Mouse (Mus musculus) urinary bladder, postnatal 25 days (tissue): ENCODE measurements around the gene Gramd1b.

Experiments
- DNase-seq: peaks from one replicate; pipeline ENCODE4 v3.0.0; 2022; ENCODE audit warnings: low spot score

Gene Gramd1b

GRCm38 (mm10) chr9:40531027-40531621 is at the start of gene Gramd1b:
Gene Gramd1b, minus strand, starts transcription at chr9:40531383.
- no peak for DNase-seq

GRCm38 (mm10) chr9:40578726-40579625 is 47.8 kb upstream of the Gramd1b start:
- DNase-seq: no peak

- no peak for DNase-seq
Observed at GRCm38 (mm10) chr9:40577132-40577531, 45.9 kb upstream of the Gramd1b start.

- DNase-seq: no peak
Observed at GRCm38 (mm10) chr9:40575053-40575985, 44.1 kb upstream of the Gramd1b start.

- no peak for DNase-seq
Observed at GRCm38 (mm10) chr9:40571280-40571679, 40.1 kb upstream of the Gramd1b start.

- no peak for DNase-seq
Observed at GRCm38 (mm10) chr9:40568070-40568469, 36.9 kb upstream of the Gramd1b start.

GRCm38 (mm10) chr9:40563750-40564149 is 32.6 kb upstream of the Gramd1b start:
- DNase-seq: no peak

- DNase-seq: no peak
Observed at GRCm38 (mm10) chr9:40559646-40560045, 28.5 kb upstream of the Gramd1b start.

GRCm38 (mm10) chr9:40557796-40558195 is 26.6 kb upstream of the Gramd1b start:
- no peak for DNase-seq

- no peak for DNase-seq
Observed at GRCm38 (mm10) chr9:40556396-40556795, 25.2 kb upstream of the Gramd1b start.

GRCm38 (mm10) chr9:40555243-40555642 is 24.1 kb upstream of the Gramd1b start:
- DNase-seq: no peak

- DNase-seq: no peak
Observed at GRCm38 (mm10) chr9:40547876-40548275, 16.7 kb upstream of the Gramd1b start.

- no peak for DNase-seq
Observed at GRCm38 (mm10) chr9:40545193-40545592, 14.0 kb upstream of the Gramd1b start.

- DNase-seq: no peak
Observed at GRCm38 (mm10) chr9:40539588-40540140, 8.5 kb upstream of the Gramd1b start.

GRCm38 (mm10) chr9:40537708-40538105 is 6.5 kb upstream of the Gramd1b start:
- DNase-seq: no peak

- DNase-seq: no peak
Observed at GRCm38 (mm10) chr9:40537044-40537707, 6.0 kb upstream of the Gramd1b start.

- DNase-seq: no peak
Observed at GRCm38 (mm10) chr9:40530536-40530935, 647 bp downstream of the Gramd1b start.

GRCm38 (mm10) chr9:40528733-40529132 is 2.5 kb downstream of the Gramd1b start:
- no peak for DNase-seq

GRCm38 (mm10) chr9:40526928-40527327 is 4.3 kb downstream of the Gramd1b start:
- no peak for DNase-seq

- DNase-seq: no peak
Observed at GRCm38 (mm10) chr9:40522156-40522555, 9.0 kb downstream of the Gramd1b start.

GRCm38 (mm10) chr9:40521097-40521496 is 10.1 kb downstream of the Gramd1b start:
- no peak for DNase-seq
